Mouse (Mus musculus) embryonic facial prominence, embryonic 10.5 days (tissue): Measurements from ENCODE around the gene Obp1b. TPM values are rescaled to one million over a fixed set of nuclear protein-coding genes. Genes with fewer than 3 reads are reported as not detected.
"Not testable (repeated sequence)": the region's sequence is repeated elsewhere in the genome, so short reads cannot be mapped to it uniquely, and the experiment has no call there.

Source experiments
- DNase-seq: peaks from one replicate; pipeline ENCODE4 v3.0.0-alpha.2; 2017; ENCODE audit warnings: low spot score
- H3K27ac ChIP-seq: fragments of 300-500 bp; sonication (generic); replicated peaks from 2 replicates; pipeline ENCODE4 v1.5.1; 2016; ENCODE audit warnings: mild to moderate bottlenecking
- H3K27me3 ChIP-seq: fragments of 300-500 bp; sonication (generic); replicated peaks from 2 replicates; pipeline ENCODE4 v1.6.1; 2016; ENCODE audit warnings: low read depth, mild to moderate bottlenecking; ENCODE audit not compliant: poor library complexity, severe bottlenecking
- H3K36me3 ChIP-seq: fragments of 300-500 bp; sonication (generic); replicated peaks from 2 replicates; pipeline ENCODE4 v1.6.1; 2016; ENCODE audit warnings: mild to moderate bottlenecking, moderate library complexity
- H3K4me1 ChIP-seq: fragments of 300-500 bp; sonication (generic); 2 replicates; pipeline ENCODE4 v1.6.1; 2016
- H3K4me3 ChIP-seq: fragments of 300-500 bp; sonication (generic); 2 replicates; pipeline ENCODE4 v1.5.1; 2016; ENCODE audit warnings: mild to moderate bottlenecking, moderate library complexity
- H3K9me3 ChIP-seq: fragments of 300-500 bp; sonication (generic); 2 replicates; pipeline ENCODE4 v1.6.1; 2016; ENCODE audit warnings: mild to moderate bottlenecking
- WGBS: fragments of 180-500 bp; shearing (Covaris S2); methylation state at CpG from one replicate; pipeline ENCODE4 v1.1.7; 2016; 5-methylcytosine and 5-hydroxymethylcytosine counted together
- polyA plus RNA-seq: library from polyadenylated mRNA; unstranded; fragments of >200 nt; fragmentation: Nextera tagmentation; extraction: Ambion mirVana; gene quantifications from 2 replicates; pipeline ENCODE4 v1.2.1, GENCODE M21; 2016

The Obp1b gene
- not detected in 2 replicates for polyA plus RNA-seq

GRCm38 (mm10) chrX:78186477-78186876, at the start of gene Obp1b:
Gene Obp1b, plus strand, starts transcription at chrX:78186777.
- not testable (repeated sequence) for H3K36me3 ChIP-seq, H3K9me3 ChIP-seq, H3K27ac ChIP-seq, H3K27me3 ChIP-seq, H3K4me1 ChIP-seq, H3K4me3 ChIP-seq, DNase-seq
- no CpG with 5 or more reads among the region's 3 CpGs for WGBS

- H3K4me1 ChIP-seq, H3K27ac ChIP-seq, H3K36me3 ChIP-seq, H3K9me3 ChIP-seq, DNase-seq, H3K27me3 ChIP-seq, H3K4me3 ChIP-seq: not testable (repeated sequence)
- WGBS = 57% methylated on average over 1 of the region's 1 CpGs
These were observed 15.6 kb downstream of the Obp1b start for GRCm38 (mm10) chrX:78202220-78202619.

GRCm38 (mm10) chrX:78202829-78203228, 16.3 kb downstream of the Obp1b start:
- DNase-seq = no peak
- no peak overlapping the region for H3K27ac ChIP-seq
- 90% methylated on average over 5 of the region's 5 CpGs for WGBS
- no peaks in the 10 kb centered on the region for H3K4me1 ChIP-seq
- H3K27me3 ChIP-seq = no peaks in the 10 kb centered on the region
- no peak overlapping the region for H3K4me3 ChIP-seq
- H3K36me3 ChIP-seq = no peaks in the 10 kb centered on the region
- H3K9me3 ChIP-seq = peaks cover 7% of the 10 kb centered on the region; the same call in 1 of the 2 replicates

Other genes with a start within 250 kb of the Obp1b start
- not detected in 2 replicates for gene Obp1a, start 95.4 kb upstream of the Obp1b start, polyA plus RNA-seq
- not detected in 2 replicates for gene Gm5938, start 61.3 kb upstream of the Obp1b start, polyA plus RNA-seq
- not detected in 2 replicates for gene Gm14743, start 59.1 kb downstream of the Obp1b start, polyA plus RNA-seq
- gene 4930480E11Rik, start 182.9 kb downstream of the Obp1b start, polyA plus RNA-seq = not detected in 2 replicates